ENCODE assay signal across 12 mouse cellular contexts in the genomic region with DNA sequence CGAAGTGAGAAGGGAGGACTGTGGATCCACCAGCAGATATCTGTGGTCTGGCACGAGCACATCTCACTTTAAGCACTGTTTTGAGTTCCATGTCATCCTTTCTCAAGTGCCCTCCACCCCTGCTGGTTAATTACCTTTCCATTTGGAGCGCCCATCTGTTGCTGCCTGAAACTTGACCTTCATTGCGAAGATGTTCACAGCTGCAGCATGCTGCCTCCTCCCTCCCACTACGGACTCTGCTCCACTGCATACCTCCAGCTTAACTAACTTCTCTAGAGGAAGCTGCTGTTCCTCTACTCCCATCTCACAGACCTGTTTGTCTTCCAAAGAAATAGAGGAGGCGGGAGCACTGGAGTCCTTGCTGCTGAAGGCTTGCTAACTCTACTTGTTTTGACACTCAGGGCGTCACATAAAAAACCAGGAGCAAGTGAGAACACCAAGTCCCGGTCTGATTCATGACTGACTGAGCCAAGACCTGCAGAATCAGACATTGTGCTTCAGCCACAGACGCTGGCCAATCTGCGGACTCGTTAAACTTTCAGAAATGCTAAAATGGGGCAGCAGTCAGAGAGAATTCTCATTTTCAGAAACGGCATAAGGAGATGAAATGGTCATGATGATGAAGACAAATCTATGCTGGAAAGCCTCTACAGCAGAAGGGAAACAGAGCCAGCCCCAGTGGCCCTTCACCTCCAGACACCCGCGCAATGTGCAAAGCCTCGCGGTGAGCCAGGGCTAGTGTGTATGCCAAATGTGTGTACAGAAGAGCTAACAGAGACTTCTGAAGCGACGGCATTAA.
DNase-seq lines count a peak whose midpoint lies in the region; ATAC-seq and TF ChIP-seq lines count a peak whose summit lies in the region.
"Had no signal": no experiment of that assay in that cellular context is flagged by ENCODE, and none has a peak within 500 bp of the region (broad histone marks: within the 10 kb centered on the region; RNA-seq: fewer than 3 reads in every experiment).

No protein-coding gene starts in this region.

- 0 out of 2 replicates have a peak overlapping the region, but pooled peaks have one; percentile 2 for H3K27ac ChIP-seq in heart, embryonic 10.5 days
- no peak overlapping the region for H3K27ac ChIP-seq in heart, embryonic 11.5 days (ENCODE audit: low read depth, low read length)
- H3K27ac ChIP-seq in limb, embryonic 14.5 days (replicated peaks; ENCODE audit: low read depth, low read length) = no peak overlapping the region
- no peak overlapping the region for H3K27ac ChIP-seq in limb, embryonic 10.5 days
- H3K27ac ChIP-seq: hindbrain, embryonic 14.5 days; limb, embryonic 12.5 days; macrophage had no signal

- no peaks in the 10 kb centered on the region for H3K27me3 ChIP-seq in heart, embryonic 10.5 days (ENCODE audit: insufficient read depth, poor library complexity, severe bottlenecking)
- H3K27me3 ChIP-seq in heart, embryonic 11.5 days (ENCODE audit: control insufficient read depth, insufficient read depth, low read length) = no peaks in the 10 kb centered on the region
- no peaks in the 10 kb centered on the region for H3K27me3 ChIP-seq in limb, embryonic 14.5 days (ENCODE audit: control insufficient read depth, insufficient read depth, low read length)
- no peaks in the 10 kb centered on the region for H3K27me3 ChIP-seq in limb, embryonic 10.5 days (ENCODE audit: low read depth, poor library complexity, severe bottlenecking)
- no peaks in the 10 kb centered on the region for H3K27me3 ChIP-seq in E14TG2a.4 (ENCODE audit: insufficient read depth, low read length)
- H3K27me3 ChIP-seq: limb, embryonic 12.5 days had no signal

- no peak overlapping the region for H3K9ac ChIP-seq in heart, embryonic 11.5 days (ENCODE audit: low read depth, low read length)
- no peak overlapping the region for H3K9ac ChIP-seq in limb, embryonic 14.5 days (ENCODE audit: low read depth, low read length, severe bottlenecking)
- H3K9ac ChIP-seq: hindbrain, embryonic 14.5 days; limb, embryonic 12.5 days had no signal

- no peak for TF ChIP-seq POLR2A in limb, embryonic 14.5 days (IDR thresholded peaks at IDR 0.05; ENCODE audit: borderline replicate concordance, extremely low read depth, insufficient read depth, insufficient read length)

- no peaks in the 10 kb centered on the region for H3K9me3 ChIP-seq in heart, embryonic 10.5 days
- H3K9me3 ChIP-seq in heart, embryonic 11.5 days (replicated peaks; ENCODE audit: control insufficient read depth, low read length) = no peaks in the 10 kb centered on the region
- no peaks in the 10 kb centered on the region for H3K9me3 ChIP-seq in limb, embryonic 14.5 days (ENCODE audit: control insufficient read depth, low read length)
- no peaks in the 10 kb centered on the region for H3K9me3 ChIP-seq in limb, embryonic 10.5 days (replicated peaks)
- H3K9me3 ChIP-seq in E14TG2a.4 (ENCODE audit: low read length) = no peaks in the 10 kb centered on the region
- H3K9me3 ChIP-seq: limb, embryonic 12.5 days had no signal

- H3K4me1 ChIP-seq in heart, embryonic 10.5 days = peaks cover 38% of the 10 kb centered on the region
- H3K4me1 ChIP-seq in heart, embryonic 11.5 days (ENCODE audit: control insufficient read depth, insufficient read depth, low read length) = peaks cover 13% of the 10 kb centered on the region
- peaks cover 24% of the 10 kb centered on the region for H3K4me1 ChIP-seq in limb, embryonic 14.5 days (ENCODE audit: control insufficient read depth, insufficient read depth, low read length)
- H3K4me1 ChIP-seq in limb, embryonic 10.5 days = peaks cover 42% of the 10 kb centered on the region
- H3K4me1 ChIP-seq in E14TG2a.4 (replicated peaks; ENCODE audit: low read depth, low read length) = peaks cover 58% of the 10 kb centered on the region

- no peak for DNase-seq in heart, embryonic 10.5 days (ENCODE audit: low spot score)
- DNase-seq in limb, embryonic 14.5 days (ENCODE audit: low spot score) = no peak
- no peak for DNase-seq in limb, embryonic 10.5 days (ENCODE audit: low spot score)
- peak; percentile 63 for DNase-seq in brain, adult 2 months (ENCODE audit: low read depth, low spot score)
- DNase-seq: cerebellum, adult 9-11 months; thymus, postnatal 25 days had no signal

- no peak overlapping the region for H3K4me3 ChIP-seq in heart, embryonic 10.5 days
- H3K4me3 ChIP-seq in heart, embryonic 11.5 days (ENCODE audit: low read depth, low read length) = no peak overlapping the region
- H3K4me3 ChIP-seq in limb, embryonic 14.5 days (replicated peaks; ENCODE audit: low read length) = no peak overlapping the region
- H3K4me3 ChIP-seq in limb, embryonic 10.5 days = no peak overlapping the region
- peak overlapping the region; percentile 30; the same call in 1 of the 2 replicates for H3K4me3 ChIP-seq in E14TG2a.4 (replicated peaks; ENCODE audit: low read length)
- H3K4me3 ChIP-seq: limb, embryonic 12.5 days had no signal

- ATAC-seq in heart, embryonic 11.5 days (replicated peaks; ENCODE audit: insufficient number of reproducible peaks, low FRiP score, low TSS enrichment) = no peak
- ATAC-seq in limb, embryonic 14.5 days (ENCODE audit: low FRiP score, low read depth) = peak; percentile 47; the same call in 1 of the 2 replicates
- no peak for ATAC-seq in megakaryocyte-erythroid progenitor cell, adult 5-6 weeks (replicated peaks; ENCODE audit: low FRiP score, low TSS enrichment, poor library complexity, severe bottlenecking)

- 0 out of 2 replicates have a peak, but pooled peaks cover 3% of the 10 kb centered on the region for H3K36me3 ChIP-seq in heart, embryonic 10.5 days
- H3K36me3 ChIP-seq in heart, embryonic 11.5 days (ENCODE audit: control insufficient read depth, insufficient read depth, low read length) = no peaks in the 10 kb centered on the region
- H3K36me3 ChIP-seq in limb, embryonic 14.5 days (ENCODE audit: control insufficient read depth, insufficient read depth, low read length) = no peaks in the 10 kb centered on the region
- peaks cover 4% of the 10 kb centered on the region for H3K36me3 ChIP-seq in limb, embryonic 10.5 days
- H3K36me3 ChIP-seq in E14TG2a.4 (ENCODE audit: insufficient read depth, low read length) = no peaks in the 10 kb centered on the region
- H3K36me3 ChIP-seq: limb, embryonic 12.5 days had no signal

- H3K4me2 ChIP-seq in heart, embryonic 11.5 days = no peak overlapping the region
- H3K4me2 ChIP-seq in limb, embryonic 14.5 days (replicated peaks; ENCODE audit: low read depth, low read length, severe bottlenecking) = no peak overlapping the region
- H3K4me2 ChIP-seq: hindbrain, embryonic 14.5 days; limb, embryonic 12.5 days had no signal

- TF ChIP-seq CTCF in E14TG2a.4 (conservative IDR thresholded peaks at IDR 0.05; ENCODE audit: low read length) = no peak

- WGBS in heart, embryonic 10.5 days = 80% methylated on average over 18 of the region's 18 CpGs
- 72% methylated on average over 18 of the region's 18 CpGs for WGBS in heart, embryonic 11.5 days (ENCODE audit: insufficient replicate concordance)
- WGBS in limb, embryonic 14.5 days = 56% methylated on average over 18 of the region's 18 CpGs
- 80% methylated on average over 18 of the region's 18 CpGs for WGBS in limb, embryonic 10.5 days
